Mouse (Mus musculus) ovary, adult 10 weeks (tissue): ENCODE measurements around the gene A130010J15Rik. TPM values are rescaled to one million over a fixed set of nuclear protein-coding genes. Genes with fewer than 3 reads are reported as not detected.

ENCODE experiments used
- polyA plus RNA-seq: library from polyadenylated mRNA; stranded (reverse); fragments of 350-450 nt; fragmentation: Illumina TruSeq; extraction: RNeasy Lipid Tissue Mini Kit (QIAGEN cat#74804); gene quantifications from one replicate; pipeline ENCODE4 v1.2.3, GENCODE M21; 2014

The A130010J15Rik gene
- polyA plus RNA-seq: 11.9 TPM

DNA sequence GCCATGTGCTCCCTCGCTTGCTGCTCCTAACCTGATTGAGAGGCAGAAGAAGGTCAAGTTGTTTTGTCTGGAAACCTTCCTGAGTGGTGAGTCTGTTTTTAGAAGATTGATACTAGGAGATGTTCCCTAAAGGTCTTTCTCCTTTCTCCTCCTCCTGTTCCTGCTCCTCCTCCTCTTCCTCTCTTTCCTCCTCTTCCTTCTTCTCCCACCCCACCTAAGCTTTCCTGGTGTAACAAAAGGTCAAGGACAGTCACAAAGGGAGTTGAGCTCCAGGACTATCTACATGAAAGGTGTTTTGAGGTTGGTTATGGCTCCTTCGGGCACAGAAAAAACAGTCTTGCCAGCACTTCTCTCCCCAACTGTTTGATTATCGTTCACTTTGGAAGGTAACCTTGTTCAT is at the start of gene A130010J15Rik:
TSS of gene A130010J15Rik (plus strand) at position 301 of the 400 bp plus-strand sequence.

DNA sequence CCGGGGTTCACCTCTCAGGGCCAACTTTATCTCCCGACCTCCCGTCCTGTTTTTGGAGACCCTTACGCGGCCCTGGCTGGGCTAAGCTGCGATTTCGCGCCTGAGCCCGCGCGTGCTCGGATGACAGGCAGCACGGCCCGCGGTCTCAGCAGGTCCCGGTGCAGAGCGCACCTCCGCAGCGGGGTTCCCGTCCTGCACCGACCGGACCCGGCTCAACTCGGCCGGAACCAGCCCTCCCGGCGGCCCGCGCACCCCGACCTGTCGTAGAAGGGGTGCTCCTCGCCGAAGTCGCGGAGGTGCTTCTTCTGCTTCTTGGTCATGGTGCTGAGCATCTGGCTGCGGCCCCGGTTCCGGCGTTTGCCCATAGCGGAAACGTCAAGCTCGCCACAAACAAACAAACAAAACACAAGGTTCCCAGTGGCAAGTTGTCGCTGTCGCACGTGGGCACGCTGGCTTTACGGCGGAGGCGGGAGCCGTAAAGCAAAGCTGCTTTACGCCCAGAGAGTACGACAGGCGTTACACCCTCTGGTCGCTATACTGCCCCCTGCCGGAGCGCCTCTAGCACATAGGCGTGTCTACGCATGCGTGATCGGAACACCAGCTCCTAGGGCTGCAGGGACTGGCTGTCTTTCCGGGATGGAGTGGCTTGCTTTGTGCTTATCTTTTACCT is 37.9 kb upstream of the A130010J15Rik start, which contains the start of gene Diexf:
TSS of gene Diexf (minus strand) at position 487 of the 670 bp plus-strand sequence.

DNA sequence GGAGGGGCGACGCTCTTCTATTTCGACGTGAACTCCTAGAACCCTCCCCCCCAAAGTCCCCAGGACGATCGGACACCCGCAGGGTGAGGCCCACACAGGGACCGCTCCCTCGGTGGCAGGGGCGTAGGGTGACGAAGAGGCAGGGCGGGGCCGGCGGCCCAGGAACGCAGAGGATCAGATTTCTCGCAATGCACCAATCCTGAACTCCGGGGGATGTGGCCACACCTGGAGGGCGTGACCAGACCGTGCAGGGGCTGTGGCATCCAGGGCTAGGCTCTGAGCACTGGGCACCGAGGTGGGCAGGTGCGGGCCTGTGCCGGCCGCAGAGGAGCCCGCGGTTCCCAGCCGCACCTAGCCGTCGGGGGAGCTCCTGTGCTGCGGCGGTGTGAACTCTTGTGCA is 15.0 kb upstream of the A130010J15Rik start, which contains the start of gene Irf6:
TSS of gene Irf6 (plus strand) at position 240 of the 400 bp plus-strand sequence.

DNA sequence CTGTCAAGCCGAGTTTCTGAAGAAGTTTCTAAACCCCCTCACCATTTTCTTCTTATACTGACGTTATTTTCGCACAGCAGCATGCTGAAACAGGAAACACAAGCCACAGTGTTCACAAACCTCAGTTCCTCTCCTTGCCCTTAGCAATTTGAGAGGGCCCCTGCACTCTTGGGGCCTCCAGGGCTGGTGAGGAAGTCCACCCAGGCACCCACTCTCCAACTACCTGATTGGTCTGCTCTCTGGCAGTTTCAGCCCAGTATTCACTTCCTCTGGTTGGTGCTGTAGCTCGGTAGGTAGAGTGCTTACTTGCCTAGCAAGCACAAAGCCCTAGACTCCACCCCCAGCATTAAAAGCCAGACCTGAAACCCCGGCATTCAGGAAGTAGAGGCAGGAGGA is 33.5 kb downstream of the A130010J15Rik start, which contains the start of gene Traf3ip3:
TSS of gene Traf3ip3 (minus strand) at position 321 of the 396 bp plus-strand sequence.

DNA sequence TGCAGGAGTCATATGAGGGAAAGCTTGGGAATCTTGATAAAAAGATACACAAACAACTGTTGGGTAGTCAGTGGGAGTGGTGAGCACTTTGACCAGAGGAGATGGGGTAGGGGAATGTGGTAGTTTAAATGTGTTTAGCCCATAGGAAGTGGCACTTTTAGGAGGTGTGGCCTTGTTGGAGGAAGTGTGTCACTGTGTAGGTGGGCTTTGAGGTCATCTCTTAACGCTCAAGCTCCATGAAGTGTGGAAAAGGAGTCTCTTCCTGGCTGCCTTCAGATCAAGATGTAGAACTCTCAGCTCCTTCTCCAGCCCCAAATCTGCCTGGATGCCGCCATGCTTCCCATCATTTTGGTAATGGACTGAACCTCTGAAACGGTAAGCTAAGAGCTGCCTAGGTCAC is 39.7 kb downstream of the A130010J15Rik start, which contains the start of gene Lamb3:
TSS of gene Lamb3 (plus strand) at position 197 of the 400 bp plus-strand sequence.

Other genes with a start within 250 kb of the A130010J15Rik start
- 21.7 TPM for gene Syt14, start 132.3 kb upstream of the A130010J15Rik start, polyA plus RNA-seq
- gene Diexf, start 37.8 kb upstream of the A130010J15Rik start, polyA plus RNA-seq: 31.1 TPM
- 22.8 TPM for gene Irf6, start 14.9 kb upstream of the A130010J15Rik start, polyA plus RNA-seq
- 0.26 TPM for gene Traf3ip3, start 33.7 kb downstream of the A130010J15Rik start, polyA plus RNA-seq
- gene Lamb3, start 39.7 kb downstream of the A130010J15Rik start, polyA plus RNA-seq: not detected
- gene Hsd11b1, start 96.0 kb downstream of the A130010J15Rik start, polyA plus RNA-seq: 9.9 TPM
- not detected for gene G0s2, start 105.2 kb downstream of the A130010J15Rik start, polyA plus RNA-seq
- 0.31 TPM for gene Camk1g, start 202.3 kb downstream of the A130010J15Rik start, polyA plus RNA-seq